Mouse (Mus musculus) hindbrain, embryonic 13.5 days (tissue): Measurements from ENCODE around the gene Sipa1l1. TPM values are rescaled to one million over a fixed set of nuclear protein-coding genes. Genes with fewer than 3 reads are reported as not detected.

ENCODE experiments used
- ATAC-seq: fragments of 200-750 bp; cut with Nextera tagmentation; 2 replicates; pipeline ENCODE4 v1.8.0; 2017; ENCODE audit warnings: moderate TSS enrichment; ENCODE audit not compliant: low FRiP score
- H3K27ac ChIP-seq: fragments of 300-500 bp; sonication (generic); 2 replicates; pipeline ENCODE4 v1.5.1; 2015; ENCODE audit warnings: inconsistent platforms, mild to moderate bottlenecking, moderate library complexity
- H3K27me3 ChIP-seq: fragments of 300-500 bp; sonication (generic); 2 replicates; pipeline ENCODE4 v1.6.1; 2015; ENCODE audit warnings: mild to moderate bottlenecking, inconsistent platforms
- H3K36me3 ChIP-seq: fragments of 300-500 bp; sonication (generic); 2 replicates; pipeline ENCODE4 v1.6.1; 2015; ENCODE audit warnings: mild to moderate bottlenecking, inconsistent platforms
- H3K4me1 ChIP-seq: fragments of 300-500 bp; sonication (generic); replicated peaks from 2 replicates; pipeline ENCODE4 v1.6.1; 2015; ENCODE audit warnings: inconsistent platforms
- H3K4me2 ChIP-seq: fragments of 300-500 bp; sonication (generic); 2 replicates; pipeline ENCODE4 v1.6.1; 2015; ENCODE audit warnings: inconsistent platforms, mild to moderate bottlenecking, moderate library complexity
- H3K4me3 ChIP-seq: fragments of 300-500 bp; sonication (generic); 2 replicates; pipeline ENCODE4 v1.5.1; 2015; ENCODE audit warnings: mild to moderate bottlenecking, inconsistent platforms
- H3K9ac ChIP-seq: fragments of 300-500 bp; sonication (generic); 2 replicates; pipeline ENCODE4 v1.6.1; 2015; ENCODE audit warnings: mild to moderate bottlenecking, inconsistent platforms
- H3K9me3 ChIP-seq: fragments of 300-500 bp; sonication (generic); 2 replicates; pipeline ENCODE4 v1.6.1; 2016; ENCODE audit warnings: inconsistent platforms
- WGBS: fragments of 180-500 bp; shearing (Covaris S2); methylation state at CpG from one replicate; pipeline ENCODE4 v1.1.7; 2015; 5-methylcytosine and 5-hydroxymethylcytosine counted together
- polyA plus RNA-seq: library from polyadenylated mRNA; unstranded; fragments of >200 nt; fragmentation: Nextera tagmentation; extraction: Ambion mirVana; gene quantifications from 2 replicates; pipeline ENCODE4 v1.2.1, GENCODE M21; 2015

Gene Sipa1l1
- polyA plus RNA-seq, 1 experiment from 2014 or later = 13.6 TPM

GRCm38 (mm10) chr12:82367345-82367744 is 198.2 kb downstream of the Sipa1l1 start:
- peaks cover 5% of the 10 kb centered on the region; the same call in 1 of the 2 replicates for H3K36me3 ChIP-seq
- no peak for ATAC-seq
- H3K4me1 ChIP-seq = peaks cover 15% of the 10 kb centered on the region
- 92% methylated on average over 2 of the region's 2 CpGs for WGBS
- H3K4me2 ChIP-seq = no peak overlapping the region
- H3K27ac ChIP-seq = no peak overlapping the region
- no peaks in the 10 kb centered on the region for H3K27me3 ChIP-seq
- H3K9ac ChIP-seq = no peak overlapping the region
- H3K9me3 ChIP-seq = no peaks in the 10 kb centered on the region
- no peak overlapping the region for H3K4me3 ChIP-seq

- no peaks in the 10 kb centered on the region for H3K9me3 ChIP-seq
- H3K4me3 ChIP-seq = no peak overlapping the region
- no peak overlapping the region for H3K4me2 ChIP-seq
- H3K4me1 ChIP-seq = peaks cover 15% of the 10 kb centered on the region
- no peaks in the 10 kb centered on the region for H3K27me3 ChIP-seq
- H3K9ac ChIP-seq = no peak overlapping the region
- ATAC-seq = no peak
- H3K27ac ChIP-seq = no peak overlapping the region
- WGBS = 98% methylated on average over 3 of the region's 3 CpGs
- peaks cover under 1% of the 10 kb centered on the region; the same call in 1 of the 2 replicates for H3K36me3 ChIP-seq
Measured at GRCm38 (mm10) chr12:82367986-82368385, 198.9 kb downstream of the Sipa1l1 start.

- Histone ChIP-seq H3K36me3 (no peaks in the 10 kb centered on the region), H3K4me2 (no peak overlapping the region), H3K4me1 (peaks cover 15% of the 10 kb centered on the region), H3K9me3 (no peaks in the 10 kb centered on the region), H3K9ac (no peak overlapping the region), H3K4me3 (no peak overlapping the region), H3K27me3 (no peaks in the 10 kb centered on the region), H3K27ac (no peak overlapping the region)
- no peak for ATAC-seq
- WGBS = 62% methylated on average over 5 of the region's 5 CpGs
Measured at GRCm38 (mm10) chr12:82369402-82370160, 200.5 kb downstream of the Sipa1l1 start.

GRCm38 (mm10) chr12:82371266-82371665 is 202.1 kb downstream of the Sipa1l1 start:
- H3K27me3 ChIP-seq = no peaks in the 10 kb centered on the region
- WGBS = 82% methylated on average over 3 of the region's 3 CpGs
- no peak for ATAC-seq
- H3K4me3 ChIP-seq = no peak overlapping the region
- H3K9me3 ChIP-seq = no peaks in the 10 kb centered on the region
- H3K27ac ChIP-seq = no peak overlapping the region
- no peak overlapping the region for H3K9ac ChIP-seq
- no peak overlapping the region for H3K4me2 ChIP-seq
- peaks cover 11% of the 10 kb centered on the region for H3K4me1 ChIP-seq
- no peaks in the 10 kb centered on the region; the same call in 1 of the 2 replicates for H3K36me3 ChIP-seq

GRCm38 (mm10) chr12:82374020-82374419 is 204.9 kb downstream of the Sipa1l1 start:
- no peak for ATAC-seq
- H3K9me3 ChIP-seq = no peaks in the 10 kb centered on the region
- peaks cover 5% of the 10 kb centered on the region for H3K4me1 ChIP-seq
- no peak overlapping the region for H3K4me2 ChIP-seq
- H3K36me3 ChIP-seq = no peaks in the 10 kb centered on the region; the same call in 1 of the 2 replicates
- no peaks in the 10 kb centered on the region for H3K27me3 ChIP-seq
- no peak overlapping the region for H3K4me3 ChIP-seq
- H3K9ac ChIP-seq = no peak overlapping the region
- H3K27ac ChIP-seq = peak overlapping the region; percentile 48

- H3K9ac ChIP-seq = no peak overlapping the region
- H3K9me3 ChIP-seq = no peaks in the 10 kb centered on the region
- H3K4me2 ChIP-seq = no peak overlapping the region
- peaks cover 4% of the 10 kb centered on the region; the same call in 1 of the 2 replicates for H3K36me3 ChIP-seq
- WGBS = 88% methylated on average over 3 of the region's 3 CpGs
- ATAC-seq = no peak
- no peak overlapping the region for H3K27ac ChIP-seq
- no peaks in the 10 kb centered on the region for H3K27me3 ChIP-seq
- no peak overlapping the region for H3K4me3 ChIP-seq
- H3K4me1 ChIP-seq = no peaks in the 10 kb centered on the region
Measured at GRCm38 (mm10) chr12:82382932-82383331, 213.8 kb downstream of the Sipa1l1 start.

- Histone ChIP-seq H3K4me2 (no peak overlapping the region), H3K27me3 (no peaks in the 10 kb centered on the region), H3K4me1 (no peaks in the 10 kb centered on the region; the same call in 1 of the 2 replicates), H3K36me3 (peaks cover 4% of the 10 kb centered on the region; the same call in 1 of the 2 replicates), H3K27ac (no peak overlapping the region), H3K9ac (no peak overlapping the region), H3K9me3 (no peaks in the 10 kb centered on the region), H3K4me3 (no peak overlapping the region)
- WGBS = 71% methylated on average over 8 of the region's 8 CpGs
- no peak for ATAC-seq
Measured at GRCm38 (mm10) chr12:82384719-82385118, 215.6 kb downstream of the Sipa1l1 start.

GRCm38 (mm10) chr12:82387042-82387441 is 217.9 kb downstream of the Sipa1l1 start:
- H3K36me3 ChIP-seq = peaks cover 4% of the 10 kb centered on the region; the same call in 1 of the 2 replicates
- H3K4me1 ChIP-seq = no peaks in the 10 kb centered on the region; the same call in 1 of the 2 replicates
- ATAC-seq = no peak
- H3K27me3 ChIP-seq = no peaks in the 10 kb centered on the region
- no peak overlapping the region for H3K4me3 ChIP-seq
- WGBS = 90% methylated on average over 3 of the region's 3 CpGs
- H3K27ac ChIP-seq = no peak overlapping the region
- no peak overlapping the region for H3K9ac ChIP-seq
- H3K4me2 ChIP-seq = no peak overlapping the region
- no peaks in the 10 kb centered on the region for H3K9me3 ChIP-seq

- 97% methylated on average over 3 of the region's 3 CpGs for WGBS
- Histone ChIP-seq H3K4me2 (no peak overlapping the region), H3K27ac (no peak overlapping the region), H3K27me3 (no peaks in the 10 kb centered on the region), H3K9ac (no peak overlapping the region), H3K4me1 (no peaks in the 10 kb centered on the region; the same call in 1 of the 2 replicates), H3K4me3 (no peak overlapping the region), H3K36me3 (peaks cover 4% of the 10 kb centered on the region; the same call in 1 of the 2 replicates), H3K9me3 (no peaks in the 10 kb centered on the region)
- ATAC-seq = no peak
Measured at GRCm38 (mm10) chr12:82387647-82388046, 218.5 kb downstream of the Sipa1l1 start.

GRCm38 (mm10) chr12:82388144-82388543 is 219.0 kb downstream of the Sipa1l1 start:
- Histone ChIP-seq H3K4me2 (no peak overlapping the region), H3K36me3 (peaks cover 4% of the 10 kb centered on the region; the same call in 1 of the 2 replicates), H3K27ac (no peak overlapping the region), H3K4me3 (no peak overlapping the region), H3K4me1 (no peaks in the 10 kb centered on the region; the same call in 1 of the 2 replicates), H3K27me3 (no peaks in the 10 kb centered on the region), H3K9ac (no peak overlapping the region), H3K9me3 (no peaks in the 10 kb centered on the region)
- ATAC-seq = no peak

- no peak for ATAC-seq
- peaks cover 10% of the 10 kb centered on the region for H3K4me1 ChIP-seq
- 57% methylated on average over 8 of the region's 8 CpGs for WGBS
- no peaks in the 10 kb centered on the region for H3K36me3 ChIP-seq
- H3K27ac ChIP-seq = peak overlapping the region; percentile 42; the same call in 1 of the 2 replicates
- H3K9ac ChIP-seq = no peak overlapping the region
- H3K4me2 ChIP-seq = no peak overlapping the region
- H3K9me3 ChIP-seq = no peaks in the 10 kb centered on the region
- no peak overlapping the region for H3K4me3 ChIP-seq
- no peaks in the 10 kb centered on the region for H3K27me3 ChIP-seq
Measured at GRCm38 (mm10) chr12:82394118-82394861, 225.2 kb downstream of the Sipa1l1 start.

GRCm38 (mm10) chr12:82395194-82395593 is 226.1 kb downstream of the Sipa1l1 start:
- Histone ChIP-seq H3K9ac (no peak overlapping the region), H3K9me3 (no peaks in the 10 kb centered on the region), H3K4me3 (no peak overlapping the region), H3K27me3 (no peaks in the 10 kb centered on the region), H3K27ac (no peak overlapping the region), H3K4me1 (peaks cover 13% of the 10 kb centered on the region), H3K36me3 (no peaks in the 10 kb centered on the region), H3K4me2 (no peak overlapping the region)
- ATAC-seq = no peak
- WGBS = 90% methylated on average over 4 of the region's 4 CpGs
